Mouse (Mus musculus) natural killer cell, adult 2 months (primary cell): ENCODE results near the gene Sh3rf3.

Source experiments
- DNase-seq, 2 experiments: peaks; one replicate each; pipeline ENCODE4 v3.0.0; 2022; ENCODE audit warnings: low spot score in 2 of 2

Gene Sh3rf3

DNA sequence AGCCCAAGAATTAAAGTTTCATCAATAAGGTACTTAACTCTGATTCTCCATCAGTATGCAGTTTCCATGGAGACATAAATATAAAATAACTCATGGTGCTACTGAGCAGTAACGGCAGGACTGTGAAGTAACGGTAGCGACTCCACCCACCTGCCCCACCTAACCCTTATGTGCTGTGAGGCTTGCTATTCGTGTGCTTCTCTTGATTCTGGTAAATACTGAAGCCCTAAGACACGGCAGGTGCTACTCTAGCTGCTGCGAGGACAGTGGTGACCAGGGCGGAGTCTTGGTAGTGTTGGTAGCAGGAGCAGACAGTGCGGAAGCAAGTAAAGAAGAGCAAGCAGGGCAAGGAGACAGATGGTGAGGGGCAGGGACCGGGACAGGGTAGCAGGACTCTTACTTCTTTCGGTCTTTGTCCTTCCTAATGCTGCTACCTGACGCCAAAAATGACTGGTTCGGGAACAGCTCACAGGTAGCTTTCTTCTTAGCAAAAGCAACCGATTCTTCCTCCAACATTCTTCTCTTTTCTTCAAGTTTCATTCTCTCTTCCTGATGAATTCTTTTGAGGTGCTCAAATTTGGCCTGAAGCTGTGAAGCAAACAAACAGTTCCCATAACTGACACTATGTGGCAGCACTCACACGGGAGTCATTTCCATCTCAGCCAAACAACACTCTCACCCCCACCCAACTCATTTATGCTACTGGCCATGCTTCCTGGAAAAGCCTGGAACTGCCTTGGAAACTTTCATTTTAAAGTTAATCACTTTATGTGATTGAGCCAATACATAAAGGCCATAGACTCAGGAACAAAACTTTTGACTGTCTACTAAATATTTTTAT, 353.2 kb downstream of the Sh3rf3 start:
- no peak for DNase-seq

DNA sequence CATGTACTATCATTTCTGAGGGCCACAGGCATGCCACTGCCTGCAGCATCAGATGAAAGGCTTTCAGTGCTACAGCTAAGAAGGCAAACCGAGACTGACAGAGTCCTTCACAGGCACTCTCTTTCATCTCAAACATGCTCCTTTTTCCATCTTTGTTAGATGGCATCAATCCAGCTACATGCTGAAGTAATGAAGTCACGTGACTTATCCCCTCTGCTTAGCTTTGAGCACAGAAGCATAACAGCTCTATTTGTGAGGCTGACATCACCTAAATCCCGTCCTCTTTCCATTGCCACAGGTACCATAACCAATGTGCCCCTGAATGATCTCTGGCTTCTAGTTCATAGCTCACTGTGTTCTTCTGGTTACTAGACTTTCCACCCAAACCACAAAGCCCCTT, 357.9 kb downstream of the Sh3rf3 start:
- DNase-seq: no peak

DNA sequence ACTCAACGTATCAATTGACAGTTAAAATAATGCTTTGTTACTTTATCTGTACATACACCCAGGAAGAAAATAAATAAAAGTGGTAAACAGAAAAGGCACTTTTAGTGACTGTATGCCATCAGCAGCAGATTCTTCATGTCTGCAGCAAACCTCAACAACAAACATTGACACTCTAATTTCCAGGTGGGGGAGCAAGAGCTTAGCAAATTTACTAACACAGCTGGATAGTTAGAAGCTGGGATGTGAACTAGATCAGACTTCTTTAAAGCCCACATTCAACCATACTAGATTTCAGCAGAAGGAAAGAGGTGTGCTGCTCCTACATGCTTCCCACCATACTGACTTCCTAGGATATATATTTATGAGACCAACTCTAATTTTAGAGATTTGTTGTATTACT, 359.4 kb downstream of the Sh3rf3 start:
- DNase-seq: no peak

DNA sequence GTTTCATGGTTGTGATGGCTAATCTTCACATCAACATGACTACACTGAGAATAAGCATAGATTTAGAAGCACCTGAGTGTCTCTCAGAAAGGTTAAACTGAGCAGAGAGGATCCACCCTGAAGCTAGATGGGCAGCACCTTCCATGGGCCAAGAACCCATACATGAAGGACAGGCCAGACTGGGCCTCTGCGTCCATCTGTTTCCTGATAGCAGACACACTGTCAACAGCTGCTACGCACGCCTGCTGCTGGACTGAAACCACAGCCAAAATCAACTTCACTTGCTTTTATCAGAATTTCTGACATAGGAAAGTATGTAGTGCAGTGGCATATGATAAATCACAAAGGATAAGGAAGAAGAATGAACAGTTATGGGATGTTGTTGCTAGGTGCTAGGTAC, 366.5 kb downstream of the Sh3rf3 start:
- no peak for DNase-seq

DNA sequence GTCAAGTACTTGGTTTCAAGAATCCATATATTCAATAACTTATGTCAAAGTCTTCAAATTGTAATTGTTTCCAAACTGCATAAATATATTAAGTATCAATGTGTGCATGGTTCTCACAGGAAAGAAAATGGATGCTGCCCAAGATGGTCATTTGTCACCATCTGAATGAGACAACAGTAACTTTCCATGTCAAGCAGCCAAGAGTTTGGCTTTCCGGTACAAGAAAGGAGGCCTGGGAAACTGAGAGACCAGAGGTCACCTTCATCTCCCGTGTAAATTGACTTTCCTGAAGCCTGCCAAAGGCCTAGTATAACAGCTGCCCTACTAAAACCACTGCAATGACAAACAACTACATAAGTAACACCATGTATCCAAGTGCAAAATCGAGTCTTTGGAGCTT, 369.1 kb downstream of the Sh3rf3 start:
- no peak for DNase-seq
